Mouse (Mus musculus): ENCODE measurements at regions not wholly inside any gene's neighbourhood (a gene's known extent, or its start where the extent isn't known, plus 50 kb on each side); places are given as distances from the start of the nearest gene placed in this dataset.

DNA sequence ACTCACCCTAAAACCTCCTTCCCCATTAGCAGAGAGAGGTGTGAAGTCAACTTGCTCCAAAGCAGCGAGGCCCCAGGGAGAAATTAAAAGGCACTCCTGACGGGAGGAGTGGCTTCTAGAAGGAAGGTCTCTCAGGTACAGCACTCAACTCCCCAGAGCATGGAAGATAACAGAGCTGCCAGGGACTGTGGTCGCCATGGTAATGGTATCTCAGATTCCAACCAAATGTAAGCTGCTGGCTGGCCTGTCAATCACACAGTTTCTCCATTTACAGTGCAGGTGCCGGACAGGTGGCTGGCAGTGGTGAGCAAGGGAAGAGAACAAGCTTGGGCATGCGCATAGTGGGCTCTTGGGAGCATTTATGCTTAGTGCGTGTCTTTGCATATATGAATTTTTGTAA is 213.5 kb upstream of the Bcor start:
- H3K4me3 ChIP-seq (replicated peaks): no peak overlapping the region

DNA sequence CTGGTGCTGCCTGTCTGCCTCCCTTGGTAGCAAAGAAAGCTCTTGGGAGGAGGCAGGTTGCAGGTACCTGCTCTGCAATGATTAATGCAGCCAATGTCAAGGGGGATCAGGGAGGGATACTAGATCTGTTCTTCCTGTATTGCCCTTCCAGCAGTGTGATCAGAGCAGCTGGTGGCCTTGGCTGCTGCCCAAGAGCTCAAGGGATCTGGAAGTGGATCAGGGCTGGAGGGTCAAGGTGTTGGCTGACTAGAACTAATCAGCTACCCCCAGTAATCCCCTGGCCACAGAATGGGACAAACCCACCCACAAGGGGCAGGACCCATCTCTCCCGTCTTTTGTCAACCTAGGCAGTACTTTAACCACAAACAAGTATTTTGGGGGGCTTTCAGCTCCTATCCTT is 211.8 kb upstream of the Atp6ap2 start:
- ATAC-seq (ENCODE audit: insufficient read depth): no peak
- WGBS (ENCODE audit: insufficient replicate concordance): 31% methylated on average over 1 of the region's 1 CpGs
- H3K4me2 ChIP-seq: no peak overlapping the region

More for the DNA sequence above, 213.5 kb upstream of the Bcor start:
- Histone ChIP-seq H3K36me3 (replicated peaks) (no peaks in the 10 kb centered on the region), H3K9me3 (replicated peaks) (no peaks in the 10 kb centered on the region), H3K27me3 (no peaks in the 10 kb centered on the region), H3K4me2 (no peak overlapping the region), H3K27ac (replicated peaks) (no peak overlapping the region), H3K9ac (no peak overlapping the region), H3K4me1 (replicated peaks) (no peaks in the 10 kb centered on the region)
- ATAC-seq (ENCODE audit: insufficient read depth): no peak
- 60% methylated on average over 6 of the region's 6 CpGs for WGBS (ENCODE audit: insufficient replicate concordance)

DNA sequence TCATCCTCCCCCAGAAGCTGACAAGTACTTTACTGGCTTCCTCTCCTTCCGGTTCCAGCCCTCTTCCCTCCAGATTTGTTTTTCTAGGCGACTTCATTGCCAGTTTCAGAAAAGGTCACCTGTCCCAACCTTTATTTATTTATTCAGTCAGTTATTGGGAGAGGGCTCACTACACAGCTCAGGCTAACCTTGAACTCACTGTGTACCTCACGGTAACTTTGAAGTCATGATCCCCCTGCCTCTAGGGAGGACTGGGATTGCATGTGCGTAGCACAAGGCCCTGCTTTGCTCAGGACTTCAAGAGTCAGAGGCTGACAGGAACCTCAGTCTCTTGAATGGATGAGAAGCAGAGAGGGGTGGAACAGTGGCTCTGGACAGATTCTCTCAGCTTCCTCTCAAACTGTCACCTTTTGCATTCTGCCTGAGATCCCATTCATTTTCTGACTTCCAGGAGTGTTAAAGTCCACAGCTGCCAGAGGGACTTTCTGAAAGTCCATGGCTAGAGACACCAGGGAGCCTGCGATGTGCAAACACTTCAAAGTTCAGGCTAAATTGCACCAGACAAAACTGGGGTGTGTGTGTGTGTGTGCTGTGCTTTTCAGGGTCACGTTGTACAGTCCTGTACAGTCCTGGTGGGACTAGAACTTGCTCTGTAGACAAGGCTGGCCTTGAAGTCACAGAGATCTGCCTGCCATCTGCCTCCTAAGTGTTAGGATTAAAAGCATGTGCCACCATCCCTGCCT is 211.2 kb upstream of the Atp6ap2 start:
- peak overlapping the region; percentile 72 for H3K27ac ChIP-seq (replicated peaks)
- peak; percentile 86 for ATAC-seq (ENCODE audit: insufficient read depth)
- 42% methylated on average over 6 of the region's 6 CpGs for whole genome bisulfite sequencing (ENCODE audit: insufficient replicate concordance)

More for the DNA sequence above, 211.8 kb upstream of the Atp6ap2 start:
- no peaks in the 10 kb centered on the region for H3K36me3 ChIP-seq (replicated peaks)
- H3K9me3 ChIP-seq (replicated peaks): no peaks in the 10 kb centered on the region
- peak overlapping the region; percentile 72 for H3K27ac ChIP-seq (replicated peaks)
- H3K9ac ChIP-seq: no peak overlapping the region
- no peak overlapping the region for H3K4me3 ChIP-seq (replicated peaks)
- no peaks in the 10 kb centered on the region for H3K27me3 ChIP-seq
- H3K4me1 ChIP-seq (replicated peaks): no peaks in the 10 kb centered on the region

GRCm38 (mm10) chrX:12377441-12377840 is 210.2 kb upstream of the Atp6ap2 start:
- no peaks in the 10 kb centered on the region for H3K4me1 ChIP-seq (replicated peaks)

More for the DNA sequence above, 211.2 kb upstream of the Atp6ap2 start:
- Histone ChIP-seq H3K27me3 (no peaks in the 10 kb centered on the region), H3K36me3 (replicated peaks) (no peaks in the 10 kb centered on the region), H3K9me3 (replicated peaks) (no peaks in the 10 kb centered on the region), H3K4me3 (replicated peaks) (no peak overlapping the region), H3K4me2 (no peak overlapping the region), H3K4me1 (replicated peaks) (no peaks in the 10 kb centered on the region), H3K9ac (no peak overlapping the region)

GRCm38 (mm10) chrX:12392145-12392825 is 195.3 kb upstream of the Atp6ap2 start:
- Histone ChIP-seq H3K4me3 (replicated peaks) (no peak overlapping the region), H3K4me2 (no peak overlapping the region), H3K9me3 (replicated peaks) (no peaks in the 10 kb centered on the region), H3K27me3 (no peaks in the 10 kb centered on the region), H3K27ac (replicated peaks) (no peak overlapping the region), H3K36me3 (replicated peaks) (no peaks in the 10 kb centered on the region), H3K4me1 (replicated peaks) (no peaks in the 10 kb centered on the region), H3K9ac (no peak overlapping the region)
- 67% methylated on average over 7 of the region's 7 CpGs for WGBS (ENCODE audit: insufficient replicate concordance)
- no peak for ATAC-seq (ENCODE audit: insufficient read depth)

More at GRCm38 (mm10) chrX:12377441-12377840, 210.2 kb upstream of the Atp6ap2 start:
- Histone ChIP-seq H3K4me2 (no peak overlapping the region), H3K9ac (no peak overlapping the region), H3K36me3 (replicated peaks) (no peaks in the 10 kb centered on the region), H3K27me3 (no peaks in the 10 kb centered on the region), H3K4me3 (replicated peaks) (no peak overlapping the region), H3K27ac (replicated peaks) (no peak overlapping the region), H3K9me3 (replicated peaks) (no peaks in the 10 kb centered on the region)
- no peak for ATAC-seq (ENCODE audit: insufficient read depth)
- 60% methylated on average over 7 of the region's 7 CpGs for WGBS (ENCODE audit: insufficient replicate concordance)

DNA sequence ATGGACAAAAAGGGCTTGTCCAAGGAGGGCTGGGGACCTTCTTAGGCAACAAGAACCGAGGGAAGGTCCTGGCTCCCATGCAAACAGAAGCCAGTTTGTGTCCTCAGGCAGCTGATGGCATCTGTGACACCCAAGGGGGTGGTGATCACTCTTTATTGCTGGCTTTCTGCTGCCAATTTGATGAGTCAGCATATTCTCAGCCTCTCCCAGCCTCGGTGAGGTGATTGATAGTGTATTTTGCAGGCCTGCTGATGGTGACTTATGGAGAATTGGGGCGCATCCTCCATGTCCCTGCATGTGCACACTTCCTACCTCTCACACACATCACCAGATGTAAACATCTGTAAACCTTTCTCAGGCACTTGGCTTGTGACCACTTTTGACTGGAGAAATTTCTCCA is 178.3 kb upstream of the Atp6ap2 start:
- no peak for ATAC-seq (ENCODE audit: insufficient read depth)
- Histone ChIP-seq H3K9me3 (replicated peaks) (no peaks in the 10 kb centered on the region), H3K4me1 (replicated peaks) (no peaks in the 10 kb centered on the region), H3K27me3 (no peaks in the 10 kb centered on the region), H3K36me3 (replicated peaks) (no peaks in the 10 kb centered on the region), H3K4me2 (no peak overlapping the region), H3K9ac (no peak overlapping the region), H3K27ac (replicated peaks) (no peak overlapping the region), H3K4me3 (replicated peaks) (no peak overlapping the region)
- WGBS (ENCODE audit: insufficient replicate concordance): 42% methylated on average over 3 of the region's 3 CpGs

GRCm38 (mm10) chrX:12425566-12425965 is 162.0 kb upstream of the Atp6ap2 start:
- Histone ChIP-seq H3K4me2 (no peak overlapping the region), H3K9ac (no peak overlapping the region), H3K9me3 (replicated peaks) (no peaks in the 10 kb centered on the region), H3K4me3 (replicated peaks) (no peak overlapping the region), H3K27ac (replicated peaks) (no peak overlapping the region), H3K27me3 (no peaks in the 10 kb centered on the region; the same call in 1 of the 2 replicates), H3K36me3 (replicated peaks) (no peaks in the 10 kb centered on the region), H3K4me1 (replicated peaks) (no peaks in the 10 kb centered on the region)
- 58% methylated on average over 6 of the region's 6 CpGs for WGBS (ENCODE audit: insufficient replicate concordance)
- no peak for ATAC-seq (ENCODE audit: insufficient read depth)

DNA sequence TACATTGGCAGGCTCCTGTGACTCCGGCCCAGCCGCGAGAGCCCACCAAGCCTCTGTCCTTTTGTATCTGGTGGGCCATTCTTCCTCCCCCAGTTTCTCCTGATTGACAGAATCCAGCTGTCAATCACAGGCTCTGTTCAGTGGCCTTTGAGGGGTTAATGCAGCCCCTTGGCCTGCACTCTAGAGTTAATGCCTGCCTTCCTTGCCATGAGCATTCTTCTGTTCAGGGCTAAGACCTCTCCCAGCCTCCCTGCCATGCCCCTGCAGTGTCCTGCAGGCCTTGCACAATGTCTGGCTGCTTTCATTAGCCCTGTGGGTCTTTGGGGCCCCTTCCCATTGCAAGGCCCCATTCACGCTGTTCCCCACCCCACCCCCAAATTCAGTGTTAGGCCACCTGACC is 160.9 kb upstream of the Atp6ap2 start:
- no peak overlapping the region for H3K9ac ChIP-seq
- H3K27ac ChIP-seq (replicated peaks): no peak overlapping the region
- no peaks in the 10 kb centered on the region for H3K4me1 ChIP-seq (replicated peaks)
- H3K9me3 ChIP-seq (replicated peaks): no peaks in the 10 kb centered on the region
- no peak for ATAC-seq (ENCODE audit: insufficient read depth)
- no peaks in the 10 kb centered on the region; the same call in 1 of the 2 replicates for H3K27me3 ChIP-seq
- 57% methylated on average over 4 of the region's 4 CpGs for WGBS (ENCODE audit: insufficient replicate concordance)
- no peaks in the 10 kb centered on the region for H3K36me3 ChIP-seq (replicated peaks)
- H3K4me2 ChIP-seq: no peak overlapping the region
- H3K4me3 ChIP-seq (replicated peaks): no peak overlapping the region

DNA sequence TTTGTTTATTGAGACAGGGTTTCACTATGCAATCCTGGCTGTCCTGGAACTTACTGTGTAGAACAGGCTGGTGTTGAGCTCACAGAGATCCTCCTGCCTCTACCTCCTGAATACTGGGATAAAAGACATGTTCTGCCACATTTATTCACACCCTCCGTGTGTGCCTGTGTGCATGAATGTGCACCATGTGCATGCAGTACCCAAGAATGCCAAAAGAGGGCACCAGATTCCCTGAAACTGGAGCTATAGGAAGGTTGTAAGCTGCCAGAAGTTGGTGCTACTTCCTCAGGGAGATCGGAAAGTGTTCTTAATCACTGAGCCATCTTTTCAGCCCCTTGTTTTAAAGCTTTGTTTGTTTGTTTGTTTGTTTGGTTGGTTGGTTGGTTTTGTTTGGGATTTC is 155.3 kb upstream of the Atp6ap2 start:
- Histone ChIP-seq H3K4me2 (no peak overlapping the region), H3K9ac (no peak overlapping the region), H3K4me1 (replicated peaks) (no peaks in the 10 kb centered on the region), H3K36me3 (replicated peaks) (no peaks in the 10 kb centered on the region), H3K27me3 (no peaks in the 10 kb centered on the region; the same call in 1 of the 2 replicates), H3K9me3 (replicated peaks) (no peaks in the 10 kb centered on the region), H3K27ac (replicated peaks) (no peak overlapping the region), H3K4me3 (replicated peaks) (no peak overlapping the region)
- 74% methylated on average over 2 of the region's 2 CpGs for WGBS (ENCODE audit: insufficient replicate concordance)
- no peak for ATAC-seq (ENCODE audit: insufficient read depth)

DNA sequence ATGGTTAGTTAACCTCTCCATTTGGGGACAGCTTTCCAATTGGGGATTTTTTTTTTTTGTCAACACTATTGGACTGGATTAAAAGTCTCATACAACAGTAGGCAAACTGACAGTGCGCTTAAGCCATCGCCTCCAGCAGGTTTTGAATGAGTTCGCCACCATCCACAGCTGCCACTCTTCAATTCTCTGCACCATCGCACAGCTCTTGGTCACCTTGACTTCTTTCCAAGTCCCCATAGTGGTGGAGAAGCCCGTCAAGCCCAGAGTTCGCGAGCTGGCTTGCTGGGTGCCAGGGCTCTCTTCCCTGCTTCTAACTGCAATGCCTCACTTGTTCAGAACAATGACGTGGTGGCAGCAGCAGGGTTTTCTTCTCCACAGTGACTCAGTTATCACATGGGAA is 151.9 kb upstream of the Atp6ap2 start:
- Histone ChIP-seq H3K4me3 (replicated peaks) (no peak overlapping the region), H3K4me2 (no peak overlapping the region), H3K27ac (replicated peaks) (no peak overlapping the region), H3K4me1 (replicated peaks) (no peaks in the 10 kb centered on the region), H3K9me3 (replicated peaks) (no peaks in the 10 kb centered on the region), H3K27me3 (no peaks in the 10 kb centered on the region), H3K9ac (no peak overlapping the region), H3K36me3 (replicated peaks) (no peaks in the 10 kb centered on the region)
- 61% methylated on average over 8 of the region's 8 CpGs for WGBS (ENCODE audit: insufficient replicate concordance)
- no peak for ATAC-seq (ENCODE audit: insufficient read depth)

- Histone ChIP-seq H3K36me3 (replicated peaks) (no peaks in the 10 kb centered on the region), H3K4me2 (no peak overlapping the region), H3K4me3 (replicated peaks) (no peak overlapping the region), H3K9ac (no peak overlapping the region), H3K27me3 (no peaks in the 10 kb centered on the region), H3K27ac (replicated peaks) (no peak overlapping the region), H3K9me3 (replicated peaks) (no peaks in the 10 kb centered on the region), H3K4me1 (replicated peaks) (no peaks in the 10 kb centered on the region)
- no peak for ATAC-seq (ENCODE audit: insufficient read depth)
- WGBS (ENCODE audit: insufficient replicate concordance): 43% methylated on average over 7 of the region's 7 CpGs
These were observed 151.5 kb upstream of the Atp6ap2 start for GRCm38 (mm10) chrX:12436106-12436505.

All from liver, embryonic 15.5 days (tissue).